Comparison of ENCODE assay signal across 19 mouse cellular contexts in genomic region chr12:104794957-104795356, GRCm38 (mm10). TPM values are rescaled to one million over a fixed set of nuclear protein-coding genes. Genes with fewer than 3 reads are reported as not detected.
A peak's percentile ranks its signal among the peaks of the same experiment; 100 is the strongest.
DNase-seq lines count a peak whose midpoint lies in the region; ATAC-seq and TF ChIP-seq lines count a peak whose summit lies in the region.
"Had no signal": no experiment of that assay in that cellular context is flagged by ENCODE, and none has a peak within 500 bp of the region (broad histone marks: within the 10 kb centered on the region; RNA-seq: fewer than 3 reads in every experiment).

No protein-coding gene starts in this region.

- WGBS in midbrain, embryonic 10.5 days = 44% methylated on average over 5 of the region's 5 CpGs
- 41% methylated on average over 5 of the region's 5 CpGs for WGBS in midbrain, postnatal 0 days

- H3K4me2 ChIP-seq in midbrain, postnatal 0 days (ENCODE audit: low read depth, low read length, poor library complexity, severe bottlenecking) = no peak overlapping the region
- H3K4me2 ChIP-seq: embryonic facial prominence, embryonic 15.5 days; heart, embryonic 15.5 days; hindbrain, embryonic 14.5 days had no signal

- peaks cover 19% of the 10 kb centered on the region for H3K9me3 ChIP-seq in midbrain, embryonic 10.5 days (replicated peaks)
- H3K9me3 ChIP-seq in midbrain, postnatal 0 days (ENCODE audit: low read length) = peaks cover 10% of the 10 kb centered on the region; the same call in 1 of the 2 replicates
- H3K9me3 ChIP-seq: heart, embryonic 15.5 days had no signal

- H3K27me3 ChIP-seq in midbrain, embryonic 10.5 days (ENCODE audit: low read depth, poor library complexity, severe bottlenecking) = no peaks in the 10 kb centered on the region
- no peaks in the 10 kb centered on the region for H3K27me3 ChIP-seq in midbrain, postnatal 0 days (ENCODE audit: insufficient read depth, low read length)
- H3K27me3 ChIP-seq: embryonic facial prominence, embryonic 15.5 days; heart, embryonic 15.5 days had no signal

- H3K36me3 ChIP-seq in midbrain, embryonic 10.5 days = peaks cover 38% of the 10 kb centered on the region
- H3K36me3 ChIP-seq in midbrain, postnatal 0 days (ENCODE audit: insufficient read depth, low read length) = peaks cover 3% of the 10 kb centered on the region; the same call in 1 of the 2 replicates
- H3K36me3 ChIP-seq: heart, embryonic 15.5 days had no signal

- no peak overlapping the region for H3K4me3 ChIP-seq in midbrain, embryonic 10.5 days
- no peak overlapping the region for H3K4me3 ChIP-seq in midbrain, postnatal 0 days (ENCODE audit: low read depth, low read length)
- H3K4me3 ChIP-seq: embryonic facial prominence, embryonic 15.5 days; gastrocnemius, adult 2 months; heart, embryonic 15.5 days had no signal

- TF ChIP-seq CTCF in midbrain, postnatal 0 days (IDR thresholded peaks at IDR 0.05) = no peak

- H3K27ac ChIP-seq in midbrain, embryonic 10.5 days (replicated peaks) = peak overlapping the region; percentile 34; the same call in 1 of the 2 replicates
- H3K27ac ChIP-seq in midbrain, postnatal 0 days (ENCODE audit: low read depth, low read length) = no peak overlapping the region
- H3K27ac ChIP-seq: embryonic facial prominence, embryonic 15.5 days; gastrocnemius, adult 2 months; heart, embryonic 15.5 days; hindbrain, embryonic 14.5 days; macrophage had no signal

- DNase-seq in frontal cortex, adult 2 months (ENCODE audit: extremely low spot score in 1 of 2, low spot score in 1 of 2) = no peak
- no peak for DNase-seq in midbrain, embryonic 10.5 days (ENCODE audit: low spot score)
- DNase-seq in midbrain, postnatal 0 days (ENCODE audit: low spot score) = no peak
- peak; percentile 20 for DNase-seq in Muller cell, postnatal 12 days (ENCODE audit: inconsistent ontology term)
- no peak for DNase-seq in spleen, adult 12 weeks (ENCODE audit: low spot score)
- no peak for DNase-seq in layer of hippocampus, postnatal 10 days (ENCODE audit: low spot score in 2 of 2)
- DNase-seq: cerebellum, adult 18-20 months; cerebellum, postnatal 25 days; gastrocnemius, adult 2 months; heart, postnatal 4 days; kidney, adult 18-20 months; spleen, adult 18-20 months had no signal

- ATAC-seq in frontal cortex, adult (ENCODE audit: low TSS enrichment) = peak; percentile 23; the same call in 1 of the 2 replicates
- no peak for ATAC-seq in midbrain, postnatal 0 days (ENCODE audit: low FRiP score)
- ATAC-seq: inflammation-experienced regulatory T-cells, adult 6 months; midbrain, embryonic 16.5 days had no signal

- peaks cover 9% of the 10 kb centered on the region for H3K4me1 ChIP-seq in midbrain, embryonic 10.5 days
- no peaks in the 10 kb centered on the region for H3K4me1 ChIP-seq in midbrain, postnatal 0 days (ENCODE audit: insufficient read depth, low read length)
- H3K4me1 ChIP-seq: heart, embryonic 15.5 days had no signal

- no peak overlapping the region for H3K9ac ChIP-seq in midbrain, postnatal 0 days (replicated peaks; ENCODE audit: low read length, poor library complexity, severe bottlenecking)
- H3K9ac ChIP-seq: embryonic facial prominence, embryonic 15.5 days; heart, embryonic 15.5 days; hindbrain, embryonic 14.5 days had no signal

RNA-seq across cellular contexts. Expression of gene Dicer1, which starts 43.2 kb away (rescaled TPM):
- 20.4 and 21.8 TPM in 2 replicates for polyA plus RNA-seq in frontal cortex, adult 2 months (2012; rRNA removed)
- 38.9 and 39.1 TPM in 2 replicates for polyA plus RNA-seq in midbrain, embryonic 10.5 days (2016; fragmentation: Nextera tagmentation; extraction: Ambion mirVana)
- 38.9 and 46.1 TPM in 2 replicates for total RNA-seq in midbrain, postnatal 0 days (2014; rRNA removed)
- polyA plus RNA-seq in midbrain, postnatal 0 days (2015; fragmentation: Nextera tagmentation; extraction: Ambion mirVana) = 26.0 and 28.4 TPM in 2 replicates
- total RNA-seq in layer of hippocampus, postnatal 10 days (2021) = 10 to 100 TPM; 63.3 to 65.4 TPM
